Mouse (Mus musculus): Measurements from ENCODE around the gene Cpne1. TPM values are rescaled to one million over a fixed set of nuclear protein-coding genes. Genes with fewer than 3 reads are reported as not detected.

Cpne1 gene
- polyA plus RNA-seq, 1 experiment from 2014 or later = 42.3 TPM

- DNase-seq (ENCODE audit: low spot score) = no peak
- 85% methylated on average over 7 of the region's 7 CpGs for WGBS
- Histone ChIP-seq H3K4me1 (ENCODE audit: insufficient read depth, low read depth, low read length) (no peaks in the 10 kb centered on the region), H3K4me2 (replicated peaks; ENCODE audit: low read depth, low read length) (no peak overlapping the region), H3K9me3 (ENCODE audit: low read length) (no peaks in the 10 kb centered on the region), H3K4me3 (ENCODE audit: low read depth, low read length) (no peak overlapping the region), H3K36me3 (ENCODE audit: insufficient read depth, low read length) (peaks cover 49% of the 10 kb centered on the region), H3K27me3 (replicated peaks; ENCODE audit: insufficient read depth, low read length) (no peaks in the 10 kb centered on the region), H3K9ac (replicated peaks; ENCODE audit: low read depth) (no peak overlapping the region), H3K27ac (ENCODE audit: low read length) (no peak overlapping the region)
- ATAC-seq = no peak
- no peak for TF ChIP-seq CTCF (IDR thresholded peaks at IDR 0.05)
- TF ChIP-seq EP300 (IDR thresholded peaks at IDR 0.05) = no peak
These were observed 34.3 kb downstream of the Cpne1 start for GRCm38 (mm10) chr2:156077461-156077860.

DNA sequence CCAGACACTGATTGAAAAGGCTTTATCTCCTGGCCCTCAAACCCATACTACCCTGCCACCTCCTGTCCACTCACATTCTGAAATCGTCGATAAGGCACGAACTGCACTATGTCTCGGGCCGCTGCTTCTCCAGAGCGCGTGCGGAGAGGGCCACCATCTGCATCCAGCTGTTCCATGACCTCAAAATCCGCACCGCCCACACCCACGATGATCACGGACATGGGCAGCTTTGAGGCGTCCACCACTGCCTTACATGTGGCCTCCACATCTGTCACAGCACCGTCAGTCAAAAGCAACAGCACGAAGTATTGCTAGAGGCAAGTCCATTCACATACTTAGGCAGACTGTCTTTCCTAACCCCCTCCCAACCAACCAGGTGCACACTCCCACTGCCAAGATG, 38.0 kb downstream of the Cpne1 start:
- Histone ChIP-seq H3K9ac (replicated peaks; ENCODE audit: low read depth) (no peak overlapping the region), H3K4me3 (ENCODE audit: low read depth, low read length) (no peak overlapping the region), H3K9me3 (ENCODE audit: low read length) (no peaks in the 10 kb centered on the region), H3K36me3 (ENCODE audit: insufficient read depth, low read length) (peaks cover 50% of the 10 kb centered on the region), H3K4me2 (replicated peaks; ENCODE audit: low read depth, low read length) (no peak overlapping the region), H3K27me3 (replicated peaks; ENCODE audit: insufficient read depth, low read length) (no peaks in the 10 kb centered on the region), H3K27ac (ENCODE audit: low read length) (no peak overlapping the region), H3K4me1 (ENCODE audit: insufficient read depth, low read depth, low read length) (no peaks in the 10 kb centered on the region)
- TF ChIP-seq EP300 (IDR thresholded peaks at IDR 0.05) (no peak), CTCF (IDR thresholded peaks at IDR 0.05) (no peak)
- no peak for DNase-seq (ENCODE audit: low spot score)
- 78% methylated on average over 15 of the region's 15 CpGs for WGBS
- ATAC-seq = peak; percentile 52

DNA sequence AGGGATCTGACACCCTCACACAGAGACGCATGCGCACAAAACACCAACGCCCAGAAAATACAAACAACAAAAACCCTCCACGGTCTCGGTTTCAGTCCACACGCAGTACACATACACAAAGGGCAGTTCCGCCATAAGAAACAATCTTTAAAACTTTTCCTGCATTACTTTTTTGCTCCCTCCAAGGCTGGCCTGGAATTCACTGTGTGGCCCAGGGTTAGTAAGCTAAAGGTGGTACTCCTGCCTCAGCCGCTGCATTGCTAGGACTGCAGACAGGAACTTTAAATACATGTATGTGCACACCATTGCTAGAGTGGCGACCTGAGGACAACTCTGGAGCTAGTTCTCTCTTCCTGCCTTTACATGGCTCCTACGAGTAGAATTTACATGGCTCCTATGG, 40.5 kb downstream of the Cpne1 start:
- Histone ChIP-seq H3K27me3 (replicated peaks; ENCODE audit: insufficient read depth, low read length) (no peaks in the 10 kb centered on the region), H3K36me3 (ENCODE audit: insufficient read depth, low read length) (peaks cover 30% of the 10 kb centered on the region), H3K4me3 (ENCODE audit: low read depth, low read length) (no peak overlapping the region), H3K9ac (replicated peaks; ENCODE audit: low read depth) (no peak overlapping the region), H3K4me2 (replicated peaks; ENCODE audit: low read depth, low read length) (no peak overlapping the region), H3K4me1 (ENCODE audit: insufficient read depth, low read depth, low read length) (no peaks in the 10 kb centered on the region), H3K9me3 (ENCODE audit: low read length) (no peaks in the 10 kb centered on the region), H3K27ac (ENCODE audit: low read length) (no peak overlapping the region)
- ATAC-seq (no peak), DNase-seq (ENCODE audit: low spot score) (no peak)
- no peak for TF ChIP-seq CTCF (IDR thresholded peaks at IDR 0.05)
- no peak for TF ChIP-seq EP300 (IDR thresholded peaks at IDR 0.05)
- WGBS = 92% methylated on average over 10 of the region's 10 CpGs

- TF ChIP-seq EP300 (IDR thresholded peaks at IDR 0.05) = no peak
- TF ChIP-seq CTCF (IDR thresholded peaks at IDR 0.05) = no peak
- H3K9me3 ChIP-seq (ENCODE audit: low read length) = no peaks in the 10 kb centered on the region
- H3K4me2 ChIP-seq (replicated peaks; ENCODE audit: low read depth, low read length) = no peak overlapping the region
- H3K9ac ChIP-seq (replicated peaks; ENCODE audit: low read depth) = no peak overlapping the region
- no peak overlapping the region for H3K27ac ChIP-seq (ENCODE audit: low read length)
- WGBS = 87% methylated on average over 10 of the region's 10 CpGs
- no peak overlapping the region for H3K4me3 ChIP-seq (ENCODE audit: low read depth, low read length)
- no peaks in the 10 kb centered on the region; the same call in 1 of the 2 replicates for H3K4me1 ChIP-seq (ENCODE audit: insufficient read depth, low read depth, low read length)
- no peaks in the 10 kb centered on the region for H3K27me3 ChIP-seq (replicated peaks; ENCODE audit: insufficient read depth, low read length)
- peaks cover 5% of the 10 kb centered on the region; the same call in 1 of the 2 replicates for H3K36me3 ChIP-seq (ENCODE audit: insufficient read depth, low read length)
- ATAC-seq (no peak), DNase-seq (ENCODE audit: low spot score) (no peak)
These were observed 43.8 kb downstream of the Cpne1 start for GRCm38 (mm10) chr2:156067916-156068315.

- WGBS = 30% methylated on average over 10 of the region's 10 CpGs
- ATAC-seq = peak; percentile 1; the same call in 1 of the 2 replicates
- H3K4me3 ChIP-seq (ENCODE audit: low read depth, low read length) = no peak overlapping the region
These were observed 45.6 kb downstream of the Cpne1 start for GRCm38 (mm10) chr2:156066126-156066525.

GRCm38 (mm10) chr2:156065099-156066041, 46.4 kb downstream of the Cpne1 start, which contains the start of gene Spag4:
Gene Spag4 (plus strand): TSS chr2:156065175.
- under 1% methylated on average over 42 of the region's 81 CpGs for WGBS
- H3K27ac ChIP-seq (ENCODE audit: low read length) = peak within 1 kb of the TSS; percentile 62
- peak within 1 kb of the TSS; percentile 64 for H3K9ac ChIP-seq (replicated peaks; ENCODE audit: low read depth)
- H3K4me3 ChIP-seq (ENCODE audit: low read depth, low read length) = peak within 1 kb of the TSS; percentile 59
- ATAC-seq (peak; percentile 87), DNase-seq (ENCODE audit: low spot score) (peak; percentile 76)
- H3K4me1 ChIP-seq (ENCODE audit: insufficient read depth, low read depth, low read length) = no peaks in the 10 kb centered on the region; the same call in 1 of the 2 replicates
- no peaks in the 10 kb centered on the region for H3K27me3 ChIP-seq (replicated peaks; ENCODE audit: insufficient read depth, low read length)
- no peaks in the 10 kb centered on the region for H3K9me3 ChIP-seq (ENCODE audit: low read length)
- peak within 1 kb of the TSS; percentile 99 for H3K4me2 ChIP-seq (replicated peaks; ENCODE audit: low read depth, low read length)
- no peaks in the 10 kb centered on the region for H3K36me3 ChIP-seq (ENCODE audit: insufficient read depth, low read length)
- no peak for TF ChIP-seq EP300 (IDR thresholded peaks at IDR 0.05)
- no peak for TF ChIP-seq CTCF (IDR thresholded peaks at IDR 0.05)

More at GRCm38 (mm10) chr2:156066126-156066525, 45.6 kb downstream of the Cpne1 start:
- no peak for DNase-seq (ENCODE audit: low spot score)
- Histone ChIP-seq H3K36me3 (ENCODE audit: insufficient read depth, low read length) (no peaks in the 10 kb centered on the region; the same call in 1 of the 2 replicates), H3K9me3 (ENCODE audit: low read length) (no peaks in the 10 kb centered on the region), H3K4me2 (replicated peaks; ENCODE audit: low read depth, low read length) (peak overlapping the region; percentile 99), H3K9ac (replicated peaks; ENCODE audit: low read depth) (peak overlapping the region; percentile 64; the same call in 1 of the 2 replicates), H3K4me1 (ENCODE audit: insufficient read depth, low read depth, low read length) (no peaks in the 10 kb centered on the region; the same call in 1 of the 2 replicates), H3K27me3 (replicated peaks; ENCODE audit: insufficient read depth, low read length) (no peaks in the 10 kb centered on the region), H3K27ac (ENCODE audit: low read length) (no peak overlapping the region)
- no peak for TF ChIP-seq CTCF (IDR thresholded peaks at IDR 0.05)
- TF ChIP-seq EP300 (IDR thresholded peaks at IDR 0.05) = no peak

Data from lung, postnatal 0 days (tissue).